Mouse (Mus musculus) lung, postnatal 4 days (tissue): ENCODE data around the gene Pabpc4.
A peak's percentile ranks its signal among the peaks of the same experiment; 100 is the strongest.
"Not testable (repeated sequence)": the region's sequence is repeated elsewhere in the genome, so short reads cannot be mapped to it uniquely, and the experiment has no call there.

Experiments
- DNase-seq, 2 experiments: peaks; one replicate each; pipeline ENCODE4 v3.0.0; 2021

The Pabpc4 gene

DNA sequence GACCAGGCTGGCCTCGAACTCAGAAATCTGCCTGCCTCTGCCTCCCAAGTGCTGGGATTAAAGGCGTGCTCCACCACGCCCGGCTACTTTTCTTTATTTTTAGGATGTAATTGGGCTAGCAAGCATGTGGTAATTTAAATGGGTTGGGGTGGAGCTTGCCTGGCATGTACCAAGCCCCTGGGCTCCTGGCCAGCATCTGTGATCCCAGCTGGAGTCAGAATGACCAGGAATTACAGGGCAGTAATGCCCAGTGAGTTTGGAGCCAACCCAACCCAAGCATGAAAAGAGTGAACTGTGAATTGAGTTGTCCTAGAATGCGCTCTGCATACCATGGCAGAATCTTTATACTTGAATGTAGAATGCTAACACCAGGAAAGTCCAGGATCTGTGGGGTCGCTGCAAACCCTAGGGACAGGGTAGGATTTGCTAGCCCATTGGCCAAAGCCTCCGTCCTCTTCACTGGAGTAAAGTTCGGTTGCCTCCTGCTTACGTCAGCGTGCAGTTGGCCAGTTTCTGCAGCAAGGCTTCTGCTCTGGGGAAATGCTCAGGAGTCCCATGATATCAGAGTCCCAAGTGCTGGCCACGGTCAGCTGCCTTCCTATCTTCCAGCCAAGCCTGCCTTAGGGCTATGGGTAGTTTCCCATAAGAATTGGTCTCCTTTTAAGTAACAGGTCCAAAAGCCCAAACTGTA is 37.0 kb downstream of the Pabpc4 start:
- DNase-seq = peak in 1 of 2 experiments; percentile 56

DNA sequence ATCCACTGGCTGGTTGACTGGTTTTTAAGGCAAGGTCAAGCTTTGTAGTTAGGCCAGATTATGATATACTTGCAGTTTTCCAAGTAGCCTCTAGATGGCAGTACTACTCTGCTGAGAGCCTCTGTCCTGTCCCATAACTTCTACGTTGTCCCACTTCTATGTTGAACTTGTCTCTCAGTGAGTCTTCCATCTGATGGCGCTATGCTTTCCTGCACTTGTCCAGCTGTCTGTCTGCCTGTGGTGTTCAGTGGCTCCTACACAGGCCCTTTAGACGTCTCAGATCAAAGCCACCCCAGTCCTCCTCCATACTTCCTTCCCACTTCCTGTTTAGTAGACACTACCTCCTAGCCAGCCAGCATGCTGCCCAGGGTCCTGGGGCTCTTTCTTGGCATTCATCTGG is 43.6 kb downstream of the Pabpc4 start:
- peak in 1 of 2 experiments; percentile 44 for DNase-seq

DNA sequence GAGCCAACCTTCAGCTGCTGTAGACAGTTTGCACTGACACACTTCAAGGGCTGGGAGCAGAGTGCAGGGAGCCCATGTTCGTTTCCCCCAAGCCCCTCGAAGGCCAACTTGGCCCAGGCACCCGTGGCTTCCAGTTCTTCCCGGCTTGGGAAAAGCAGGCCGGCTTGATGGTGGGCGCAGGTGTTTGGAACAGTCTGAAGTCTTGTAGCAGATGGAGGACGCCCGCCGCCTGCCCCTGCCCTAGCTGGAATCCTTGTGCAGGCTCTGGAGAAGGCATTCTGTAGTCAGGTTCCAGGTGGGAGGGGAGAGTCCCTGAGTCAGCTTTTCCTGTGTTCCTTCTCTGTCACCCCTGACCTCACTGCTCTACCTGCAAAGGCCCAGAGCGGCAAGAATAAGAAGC is 44.8 kb downstream of the Pabpc4 start:
- no peak for DNase-seq

DNA sequence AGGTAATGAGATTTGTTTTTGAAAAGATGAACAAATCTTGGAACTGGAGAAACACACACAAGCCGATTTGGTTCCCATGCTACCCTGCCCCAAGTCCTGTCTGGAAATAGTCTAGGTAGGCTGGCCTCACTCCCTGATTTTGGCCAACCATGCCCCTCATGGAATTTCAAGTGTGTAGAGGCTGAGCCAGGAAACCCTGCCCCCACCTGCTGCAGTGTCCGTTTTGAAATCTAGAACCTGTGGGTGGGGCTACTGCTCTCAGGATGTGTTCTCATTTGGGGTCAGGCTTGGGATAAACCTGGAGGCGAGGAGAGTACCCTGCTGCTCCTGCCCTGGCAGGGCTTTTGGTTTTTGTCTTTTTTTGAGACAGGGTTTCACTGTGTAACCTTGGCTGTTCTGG is 46.1 kb downstream of the Pabpc4 start:
- DNase-seq = no peak

- no peak for DNase-seq
Measured at GRCm38 (mm10) chr4:123311845-123312244, 49.7 kb downstream of the Pabpc4 start.

GRCm38 (mm10) chr4:123313010-123313409 is 50.9 kb downstream of the Pabpc4 start:
- peak in 1 of 2 experiments; percentile 43 for DNase-seq

- no peak for DNase-seq
Measured at GRCm38 (mm10) chr4:123314497-123314896, 52.3 kb downstream of the Pabpc4 start.

DNA sequence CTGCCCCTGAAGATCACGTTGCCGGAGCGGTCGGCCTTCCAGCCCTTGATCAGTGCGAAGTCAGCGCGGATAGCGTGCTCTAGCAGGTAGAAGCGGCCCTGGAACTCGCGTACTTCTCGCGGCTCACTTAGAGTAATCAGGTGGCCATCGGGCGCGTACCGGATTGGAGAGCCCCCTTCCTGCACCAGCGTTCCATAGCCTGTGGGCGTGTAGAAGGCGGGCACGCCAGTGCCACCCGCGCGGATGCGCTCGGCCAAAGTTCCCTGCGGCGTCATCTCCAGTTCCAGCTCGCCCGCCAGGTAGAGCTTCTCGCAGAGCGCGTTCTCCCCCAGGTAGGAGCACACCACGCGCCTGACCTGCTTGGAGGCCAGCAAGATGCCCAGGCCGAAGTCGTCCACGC is 60.8 kb downstream of the Pabpc4 start:
- DNase-seq = not testable (repeated sequence)

DNA sequence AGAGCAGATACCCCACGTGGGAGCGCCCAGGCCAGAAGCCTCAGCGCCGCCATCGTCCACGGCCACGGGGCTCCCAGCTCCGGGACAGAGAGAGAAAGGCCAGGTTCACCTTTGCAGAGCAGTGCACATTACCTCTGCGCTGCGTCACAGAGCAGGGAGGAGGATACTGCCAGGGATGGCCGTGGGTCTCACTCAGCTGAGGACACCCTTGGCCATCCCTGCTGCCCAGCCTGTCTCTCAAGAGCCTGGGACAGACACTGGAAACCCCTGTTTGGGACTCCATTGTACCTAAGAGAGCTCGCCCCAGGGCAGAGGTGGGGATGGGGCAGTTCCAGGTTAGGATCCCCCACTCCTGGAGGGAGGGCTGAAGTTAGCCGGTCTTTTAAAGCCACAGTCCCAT is 61.4 kb downstream of the Pabpc4 start, which contains the start of gene Oxct2a:
TSS of gene Oxct2a (minus strand) at position 101 of the 400 bp plus-strand sequence.
- no peak for DNase-seq

GRCm38 (mm10) chr4:123326087-123326486 is 63.9 kb downstream of the Pabpc4 start:
- DNase-seq = no peak

GRCm38 (mm10) chr4:123327630-123328029 is 65.5 kb downstream of the Pabpc4 start:
- no peak for DNase-seq

DNA sequence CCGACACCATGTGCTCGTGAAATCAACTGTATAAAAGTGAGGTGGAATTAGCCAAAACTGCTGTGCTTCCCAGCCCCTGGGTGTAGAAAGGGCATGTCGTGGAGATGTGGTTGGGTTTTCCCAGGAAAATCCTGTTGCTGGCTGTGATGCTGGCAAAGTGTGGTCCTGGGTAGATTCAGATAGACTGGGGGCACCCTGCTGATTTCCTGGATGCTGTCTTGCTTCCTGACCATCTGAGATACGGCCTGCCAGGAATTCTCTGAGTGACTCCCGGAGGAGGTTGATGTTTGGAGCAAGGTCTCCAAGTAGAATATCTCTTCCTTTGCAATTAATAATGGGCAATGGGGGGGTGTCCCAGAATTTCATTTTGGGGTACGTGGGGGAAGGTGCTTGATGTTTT is 66.8 kb downstream of the Pabpc4 start:
- DNase-seq = no peak

DNA sequence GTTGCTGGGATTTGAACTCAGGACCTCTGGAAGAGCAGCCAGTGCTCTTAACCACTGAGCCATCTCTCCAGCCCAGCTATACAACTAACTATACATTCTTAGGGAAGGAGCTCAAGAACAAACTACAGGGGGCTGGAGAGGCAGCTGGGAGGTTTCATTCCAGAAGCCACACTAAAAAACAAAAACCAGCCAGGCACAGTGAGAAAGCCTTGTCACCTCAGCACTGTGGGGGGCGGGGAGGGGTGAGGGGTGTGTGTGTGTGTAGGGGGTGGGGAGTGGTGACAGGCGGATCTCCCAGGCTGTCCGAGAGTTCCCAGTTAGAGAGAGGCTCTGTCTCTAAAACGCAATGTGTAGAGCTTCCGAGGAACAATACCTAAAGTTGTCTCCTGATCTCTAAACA is 69.2 kb downstream of the Pabpc4 start:
- DNase-seq = no peak

GRCm38 (mm10) chr4:123331961-123332360 is 69.8 kb downstream of the Pabpc4 start:
- DNase-seq = not testable (repeated sequence)

GRCm38 (mm10) chr4:123333151-123333550 is 71.0 kb downstream of the Pabpc4 start:
- DNase-seq = no peak

- no peak for DNase-seq
Measured at GRCm38 (mm10) chr4:123334177-123334576, 72.0 kb downstream of the Pabpc4 start.

- DNase-seq = not testable (repeated sequence)
Measured at GRCm38 (mm10) chr4:123335244-123335643, 73.1 kb downstream of the Pabpc4 start.

DNA sequence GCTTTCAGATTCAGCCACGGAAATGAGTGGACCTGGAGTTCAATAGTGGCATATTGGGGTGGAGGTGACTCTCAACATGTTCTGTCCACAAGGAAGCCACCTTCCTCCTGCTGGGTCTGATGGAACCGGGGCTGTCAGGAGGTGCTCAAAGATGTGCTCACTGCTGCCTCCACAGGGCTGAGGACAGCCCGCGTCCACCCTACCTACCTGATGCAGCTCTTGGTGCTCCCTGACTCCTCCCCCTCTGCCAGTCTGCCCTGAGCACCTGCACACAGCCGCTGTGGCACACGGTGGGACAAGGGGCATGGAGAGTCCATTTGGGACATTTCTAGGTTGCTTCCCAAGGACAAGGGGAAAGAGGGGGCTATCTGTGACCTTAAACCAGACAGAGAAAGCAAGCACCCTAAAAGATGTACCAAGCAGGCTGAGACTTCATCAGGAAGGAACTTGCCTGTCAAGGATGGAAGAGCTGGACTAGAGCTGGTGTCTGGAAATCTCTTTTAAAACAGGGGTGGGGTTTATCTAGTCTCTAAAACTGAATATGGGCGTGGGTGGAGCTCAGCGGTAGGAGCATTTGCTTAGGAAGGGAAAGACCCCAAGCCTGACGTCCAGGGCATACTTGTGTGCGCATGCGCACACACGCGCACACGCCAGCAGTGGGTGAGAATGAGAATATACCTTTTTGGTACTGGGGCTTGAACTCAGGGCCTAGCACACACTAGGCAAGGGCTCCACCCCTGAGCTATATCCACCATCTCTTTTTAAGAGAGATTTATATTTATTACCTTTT is 73.8 kb downstream of the Pabpc4 start:
- no peak for DNase-seq

GRCm38 (mm10) chr4:123337693-123338092 is 75.5 kb downstream of the Pabpc4 start:
- no peak for DNase-seq

DNA sequence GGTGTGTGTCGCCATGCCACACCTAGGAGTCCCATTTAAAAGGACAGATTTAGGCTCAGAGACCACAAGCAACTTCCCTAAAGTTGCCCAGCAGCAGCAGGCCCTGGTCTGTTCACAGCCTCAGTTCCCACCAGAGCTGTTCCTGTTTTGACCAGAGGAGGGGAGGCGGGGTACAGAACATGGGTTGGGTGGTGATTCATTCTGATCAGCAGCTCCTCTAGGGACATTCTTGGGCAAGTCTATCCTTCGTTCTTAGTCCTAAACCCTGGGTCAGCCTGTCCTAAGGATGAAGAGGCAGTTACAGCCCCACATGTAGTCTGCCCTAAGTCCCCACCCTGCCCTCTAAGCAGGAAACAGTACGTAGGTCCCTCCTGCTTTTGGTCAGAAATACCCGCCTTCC is 78.1 kb downstream of the Pabpc4 start:
- DNase-seq = no peak

DNA sequence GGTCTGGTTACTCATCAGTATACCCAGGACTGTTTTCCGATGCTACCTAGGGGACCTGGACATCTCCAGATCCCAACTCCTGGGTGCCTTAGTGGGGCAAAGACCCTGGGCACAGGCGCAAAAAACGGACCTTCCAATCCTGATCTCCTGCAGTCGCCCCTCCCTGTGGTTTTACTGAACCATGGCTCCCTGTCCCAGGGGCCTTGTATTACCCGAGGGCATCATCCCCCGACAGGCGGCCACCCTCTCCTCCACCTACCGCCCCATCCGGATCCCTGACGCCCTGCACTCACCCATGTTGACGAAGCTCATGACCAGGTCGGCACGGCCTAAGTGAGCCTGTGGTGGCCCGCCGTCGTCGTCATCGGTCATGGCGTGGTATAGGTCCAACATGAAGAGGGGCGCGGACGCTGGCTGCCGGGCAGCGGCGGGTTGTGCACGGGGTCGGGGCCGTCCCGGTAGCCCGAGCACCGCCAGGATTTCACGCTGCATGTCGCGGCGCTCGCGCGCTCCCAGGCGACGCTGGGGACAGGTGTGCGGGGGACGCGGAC is 80.0 kb downstream of the Pabpc4 start:
- no peak for DNase-seq

DNA sequence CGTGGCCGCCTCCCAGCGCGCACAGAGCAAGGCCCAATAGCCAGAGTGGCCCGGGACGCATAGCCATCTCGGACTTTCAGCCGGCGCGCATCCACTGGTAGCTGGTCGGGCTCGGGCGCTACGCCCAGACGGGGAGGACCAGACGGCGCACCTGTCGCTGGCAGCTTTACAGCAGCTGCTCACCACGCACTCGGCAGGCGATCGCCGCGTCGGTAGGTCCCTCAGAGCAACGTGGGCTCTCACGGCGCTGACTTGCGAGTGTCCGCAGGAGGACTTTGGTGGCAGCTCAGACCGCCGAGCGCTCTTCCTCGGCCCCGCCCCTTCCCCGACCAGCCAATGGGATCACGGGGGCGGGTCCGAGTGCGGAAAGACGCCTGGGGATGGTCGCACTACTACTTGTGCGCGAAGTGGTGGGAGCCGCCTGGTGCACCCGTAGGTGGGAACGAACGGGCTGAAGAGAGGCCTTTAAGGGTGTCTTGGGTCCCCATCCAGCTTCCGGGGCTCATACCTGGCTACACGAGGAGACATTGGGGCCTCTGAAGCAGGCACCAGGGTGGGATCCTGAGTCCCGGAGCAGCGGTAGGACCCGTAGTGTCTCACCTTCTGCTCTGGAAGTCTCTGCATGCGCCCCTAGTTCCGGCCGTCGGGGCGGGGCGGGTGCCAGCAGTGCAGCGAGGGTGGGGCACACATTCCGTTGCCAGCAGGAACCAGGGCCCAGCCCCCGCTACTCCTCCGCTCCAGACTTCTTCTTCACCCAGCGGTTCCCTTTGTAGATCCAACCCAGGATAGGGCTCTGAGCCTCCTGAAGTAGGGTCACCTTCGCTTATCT is 80.7 kb downstream of the Pabpc4 start, which contains the start of gene Bmp8a:
TSS of gene Bmp8a (minus strand) at position 611 of the 829 bp plus-strand sequence.
- peak; percentile 79 to 84 for DNase-seq

GRCm38 (mm10) chr4:123343471-123343789 is 81.3 kb downstream of the Pabpc4 start:
- no peak for DNase-seq
